Mouse (Mus musculus): ENCODE results near the gene Vrk3. TPM values are rescaled to one million over a fixed set of nuclear protein-coding genes. Genes with fewer than 3 reads are reported as not detected.
"Not testable (repeated sequence)": the region's sequence is repeated elsewhere in the genome, so short reads cannot be mapped to it uniquely, and the experiment has no call there.

Gene Vrk3
- polyA plus RNA-seq (2014; fragmentation: Nextera tagmentation; extraction: Ambion mirVana): 24.8 and 29.3 TPM in 2 replicates

GRCm38 (mm10) chr7:44748101-44749044 is at the start of gene Vrk3:
Gene Vrk3, plus strand, starts transcription at chr7:44748413.
- H3K9me3 ChIP-seq (ENCODE audit: control insufficient read depth, low read length): no peaks in the 10 kb centered on the region
- ATAC-seq (ENCODE audit: low read depth): peak; percentile 98
- peaks cover 16% of the 10 kb centered on the region; the same call in 1 of the 2 replicates for H3K36me3 ChIP-seq (ENCODE audit: control insufficient read depth, insufficient read depth, low read length)
- peak within 1 kb of the TSS; percentile 87 for H3K27ac ChIP-seq (replicated peaks; ENCODE audit: low read depth, low read length)
- peak within 1 kb of the TSS; percentile 60 for H3K4me3 ChIP-seq (ENCODE audit: low read depth, low read length)
- H3K9ac ChIP-seq (ENCODE audit: low read depth, low read length): peak within 1 kb of the TSS; percentile 68
- under 1% methylated on average over 43 of the region's 44 CpGs for WGBS
- H3K4me1 ChIP-seq (ENCODE audit: control insufficient read depth, insufficient read depth, low read length): peaks cover 15% of the 10 kb centered on the region
- peak within 1 kb of the TSS; percentile 70 for H3K4me2 ChIP-seq (ENCODE audit: low read depth, low read length)
- no peaks in the 10 kb centered on the region for H3K27me3 ChIP-seq (replicated peaks; ENCODE audit: control insufficient read depth, insufficient read depth, low read length)
- peak; percentile 99 for DNase-seq (ENCODE audit: low spot score)

- Histone ChIP-seq H3K36me3 (ENCODE audit: control insufficient read depth, insufficient read depth, low read length) (no peaks in the 10 kb centered on the region), H3K4me3 (ENCODE audit: low read depth, low read length) (no peak overlapping the region), H3K9me3 (ENCODE audit: control insufficient read depth, low read length) (0 out of 2 replicates have a peak, but pooled peaks cover 5% of the 10 kb centered on the region), H3K27ac (replicated peaks; ENCODE audit: low read depth, low read length) (no peak overlapping the region), H3K9ac (ENCODE audit: low read depth, low read length) (no peak overlapping the region), H3K4me1 (ENCODE audit: control insufficient read depth, insufficient read depth, low read length) (0 out of 2 replicates have a peak, but pooled peaks cover 9% of the 10 kb centered on the region), H3K27me3 (replicated peaks; ENCODE audit: control insufficient read depth, insufficient read depth, low read length) (no peaks in the 10 kb centered on the region), H3K4me2 (ENCODE audit: low read depth, low read length) (no peak overlapping the region)
- ATAC-seq (ENCODE audit: low read depth) (peak; percentile 69), DNase-seq (ENCODE audit: low spot score) (peak; percentile 49)
- WGBS: 9% methylated on average over 5 of the region's 6 CpGs
Observed at GRCm38 (mm10) chr7:44701921-44702320, 46.3 kb upstream of the Vrk3 start.

DNA sequence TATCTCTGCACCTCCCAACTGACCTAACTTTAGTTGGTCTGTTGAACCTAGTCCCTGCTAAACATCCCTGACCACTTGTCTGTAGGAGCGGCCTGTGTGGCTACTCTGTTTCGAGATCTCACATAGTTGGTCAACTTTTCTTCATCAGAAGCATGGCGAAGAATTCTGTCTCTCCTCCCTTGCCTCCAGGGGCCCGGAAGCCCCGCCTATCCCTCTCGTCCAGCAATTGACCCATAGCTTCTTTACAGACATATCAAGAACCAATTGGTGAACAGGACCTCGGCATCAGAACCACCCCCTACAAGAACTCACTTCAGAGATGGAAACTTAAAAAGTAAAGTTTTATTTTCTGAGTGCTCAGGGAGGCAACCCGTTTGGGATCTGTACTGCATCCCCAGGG is 45.2 kb upstream of the Vrk3 start:
- 0 out of 2 replicates have a peak, but pooled peaks cover 5% of the 10 kb centered on the region for H3K9me3 ChIP-seq (ENCODE audit: control insufficient read depth, low read length)
- H3K27ac ChIP-seq (replicated peaks; ENCODE audit: low read depth, low read length): no peak overlapping the region
- H3K4me2 ChIP-seq (ENCODE audit: low read depth, low read length): no peak overlapping the region
- DNase-seq (ENCODE audit: low spot score) (no peak), ATAC-seq (ENCODE audit: low read depth) (no peak)
- H3K27me3 ChIP-seq (replicated peaks; ENCODE audit: control insufficient read depth, insufficient read depth, low read length): no peaks in the 10 kb centered on the region
- H3K36me3 ChIP-seq (ENCODE audit: control insufficient read depth, insufficient read depth, low read length): no peaks in the 10 kb centered on the region
- H3K4me3 ChIP-seq (ENCODE audit: low read depth, low read length): no peak overlapping the region
- 0 out of 2 replicates have a peak, but pooled peaks cover under 1% of the 10 kb centered on the region for H3K4me1 ChIP-seq (ENCODE audit: control insufficient read depth, insufficient read depth, low read length)
- no peak overlapping the region for H3K9ac ChIP-seq (ENCODE audit: low read depth, low read length)
- 74% methylated on average over 8 of the region's 8 CpGs for WGBS

- Histone ChIP-seq H3K27ac (replicated peaks; ENCODE audit: low read depth, low read length) (no peak overlapping the region), H3K4me3 (ENCODE audit: low read depth, low read length) (no peak overlapping the region), H3K27me3 (replicated peaks; ENCODE audit: control insufficient read depth, insufficient read depth, low read length) (no peaks in the 10 kb centered on the region), H3K9me3 (ENCODE audit: control insufficient read depth, low read length) (0 out of 2 replicates have a peak, but pooled peaks cover 5% of the 10 kb centered on the region), H3K9ac (ENCODE audit: low read depth, low read length) (no peak overlapping the region), H3K4me2 (ENCODE audit: low read depth, low read length) (no peak overlapping the region), H3K4me1 (ENCODE audit: control insufficient read depth, insufficient read depth, low read length) (no peaks in the 10 kb centered on the region), H3K36me3 (ENCODE audit: control insufficient read depth, insufficient read depth, low read length) (no peaks in the 10 kb centered on the region)
- DNase-seq (ENCODE audit: low spot score): no peak
- 60% methylated on average over 3 of the region's 3 CpGs for WGBS
- no peak for ATAC-seq (ENCODE audit: low read depth)
Observed at GRCm38 (mm10) chr7:44704363-44704762, 43.9 kb upstream of the Vrk3 start.

- H3K9me3 ChIP-seq (ENCODE audit: control insufficient read depth, low read length): 0 out of 2 replicates have a peak, but pooled peaks cover 5% of the 10 kb centered on the region
- WGBS: 86% methylated on average over 4 of the region's 4 CpGs
- no peaks in the 10 kb centered on the region for H3K36me3 ChIP-seq (ENCODE audit: control insufficient read depth, insufficient read depth, low read length)
- H3K4me1 ChIP-seq (ENCODE audit: control insufficient read depth, insufficient read depth, low read length): no peaks in the 10 kb centered on the region
- H3K4me2 ChIP-seq (ENCODE audit: low read depth, low read length): no peak overlapping the region
- DNase-seq (ENCODE audit: low spot score) (no peak), ATAC-seq (ENCODE audit: low read depth) (no peak)
- no peaks in the 10 kb centered on the region for H3K27me3 ChIP-seq (replicated peaks; ENCODE audit: control insufficient read depth, insufficient read depth, low read length)
- H3K9ac ChIP-seq (ENCODE audit: low read depth, low read length): no peak overlapping the region
- no peak overlapping the region for H3K4me3 ChIP-seq (ENCODE audit: low read depth, low read length)
- H3K27ac ChIP-seq (replicated peaks; ENCODE audit: low read depth, low read length): no peak overlapping the region
Observed at GRCm38 (mm10) chr7:44705086-44705485, 43.1 kb upstream of the Vrk3 start.

DNA sequence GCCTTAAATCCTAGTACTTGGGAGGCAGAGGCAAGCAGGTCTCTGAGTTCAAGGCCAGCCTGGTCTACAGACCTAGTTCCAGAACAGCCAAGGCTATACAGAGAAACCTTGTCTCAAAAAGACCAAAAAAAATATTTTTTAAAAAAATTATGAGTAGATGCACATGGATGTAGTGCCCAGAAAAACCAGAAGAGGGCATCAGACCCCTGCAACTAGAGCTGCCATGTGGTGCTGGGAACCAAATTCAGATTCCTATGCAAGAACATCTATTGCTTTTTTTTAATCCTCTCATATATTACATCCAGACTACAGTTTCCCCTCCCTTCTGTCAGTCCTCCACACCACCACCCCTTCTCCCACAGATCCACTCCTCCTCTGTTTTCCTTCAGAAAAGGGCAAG is 41.9 kb upstream of the Vrk3 start:
- Histone ChIP-seq H3K27ac (replicated peaks; ENCODE audit: low read depth, low read length) (no peak overlapping the region), H3K4me2 (ENCODE audit: low read depth, low read length) (no peak overlapping the region), H3K9me3 (ENCODE audit: control insufficient read depth, low read length) (0 out of 2 replicates have a peak, but pooled peaks cover 5% of the 10 kb centered on the region), H3K4me3 (ENCODE audit: low read depth, low read length) (no peak overlapping the region), H3K4me1 (ENCODE audit: control insufficient read depth, insufficient read depth, low read length) (no peaks in the 10 kb centered on the region), H3K36me3 (ENCODE audit: control insufficient read depth, insufficient read depth, low read length) (no peaks in the 10 kb centered on the region), H3K9ac (ENCODE audit: low read depth, low read length) (no peak overlapping the region), H3K27me3 (replicated peaks; ENCODE audit: control insufficient read depth, insufficient read depth, low read length) (no peaks in the 10 kb centered on the region)
- no peak for ATAC-seq (ENCODE audit: low read depth)
- DNase-seq (ENCODE audit: low spot score): no peak

DNA sequence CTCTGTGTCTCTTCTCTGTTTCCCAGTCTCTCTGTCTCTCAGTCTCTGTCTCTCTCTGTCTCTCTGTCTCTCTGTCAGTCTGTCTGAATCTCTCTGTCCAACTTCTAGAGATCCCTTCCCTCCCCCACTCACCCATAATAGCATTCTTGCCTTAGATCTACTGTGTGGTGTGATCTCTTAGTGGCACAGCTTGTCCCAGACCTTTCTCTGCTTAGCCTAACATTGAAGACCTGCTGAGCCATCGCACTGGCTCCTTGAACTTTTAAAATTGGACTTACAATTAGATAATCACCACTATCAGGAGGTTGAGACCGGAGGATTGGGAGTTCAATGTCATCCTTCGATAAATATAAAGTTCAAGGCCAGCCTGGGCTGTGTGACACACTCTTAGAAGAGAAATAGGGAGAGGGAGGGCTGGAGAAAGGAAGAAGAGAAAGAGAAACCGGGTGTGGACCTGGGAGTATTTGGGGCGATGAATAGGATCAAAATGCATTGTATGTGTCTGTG is 41.0 kb upstream of the Vrk3 start:
- Histone ChIP-seq H3K4me3 (ENCODE audit: low read depth, low read length) (no peak overlapping the region), H3K9ac (ENCODE audit: low read depth, low read length) (no peak overlapping the region), H3K4me1 (ENCODE audit: control insufficient read depth, insufficient read depth, low read length) (no peaks in the 10 kb centered on the region), H3K27me3 (replicated peaks; ENCODE audit: control insufficient read depth, insufficient read depth, low read length) (no peaks in the 10 kb centered on the region), H3K27ac (replicated peaks; ENCODE audit: low read depth, low read length) (no peak overlapping the region), H3K36me3 (ENCODE audit: control insufficient read depth, insufficient read depth, low read length) (no peaks in the 10 kb centered on the region), H3K4me2 (ENCODE audit: low read depth, low read length) (no peak overlapping the region), H3K9me3 (ENCODE audit: control insufficient read depth, low read length) (0 out of 2 replicates have a peak, but pooled peaks cover 5% of the 10 kb centered on the region)
- 84% methylated on average over 5 of the region's 5 CpGs for WGBS
- DNase-seq (ENCODE audit: low spot score) (no peak), ATAC-seq (ENCODE audit: low read depth) (no peak)

GRCm38 (mm10) chr7:44708093-44708492 is 40.1 kb upstream of the Vrk3 start:
- H3K9ac ChIP-seq (ENCODE audit: low read depth, low read length); H3K4me2 ChIP-seq (ENCODE audit: low read depth, low read length); H3K4me1 ChIP-seq (ENCODE audit: control insufficient read depth, insufficient read depth, low read length); ATAC-seq (ENCODE audit: low read depth); H3K4me3 ChIP-seq (ENCODE audit: low read depth, low read length); H3K27me3 ChIP-seq (replicated peaks; ENCODE audit: control insufficient read depth, insufficient read depth, low read length); H3K27ac ChIP-seq (replicated peaks; ENCODE audit: low read depth, low read length); H3K9me3 ChIP-seq (ENCODE audit: control insufficient read depth, low read length); DNase-seq (ENCODE audit: low spot score); H3K36me3 ChIP-seq (ENCODE audit: control insufficient read depth, insufficient read depth, low read length): not testable (repeated sequence)
- 88% methylated on average over 5 of the region's 6 CpGs for WGBS

Data from embryonic facial prominence, embryonic 14.5 days (tissue).